8 mouse cellular contexts compared by ENCODE assay signal in genomic region chr17:6650904-6651565, GRCm38 (mm10). TPM values are rescaled to one million over a fixed set of nuclear protein-coding genes. Genes with fewer than 3 reads are reported as not detected.
DNase-seq lines count a peak whose midpoint lies in the region; TF ChIP-seq lines count a peak whose summit lies in the region.
"Not testable (repeated sequence)": the region's sequence is repeated elsewhere in the genome, so short reads cannot be mapped to it uniquely, and the experiment has no call there.
"Had no signal": no experiment of that assay in that cellular context is flagged by ENCODE, and none has a peak within 500 bp of the region (broad histone marks: within the 10 kb centered on the region; RNA-seq: fewer than 3 reads in every experiment).

No protein-coding gene starts in this region.

- peaks cover 0 to 12% of the 10 kb centered on the region in 2 experiments for H3K36me3 ChIP-seq in CH12.LX (replicated peaks in 1 of 2; ENCODE audit: control insufficient read depth in 1 of 2, insufficient read depth in 1 of 2, low read length in 1 of 2)

- not testable (repeated sequence) for TF ChIP-seq POLR2A in CH12.LX (IDR thresholded peaks at IDR 0.05; ENCODE audit: low read depth, low read length)

- not testable (repeated sequence) for TF ChIP-seq CTCF in CH12.LX (conservative IDR thresholded peaks at IDR 0.05 in 1 of 2, IDR thresholded peaks at IDR 0.05 in 1 of 2; ENCODE audit: low read depth in 2 of 2, low read length in 2 of 2)

- H3K27me3 ChIP-seq in CH12.LX (replicated peaks) = not testable (repeated sequence)

- not testable (repeated sequence) for DNase-seq in CH12.LX (ENCODE audit: extremely low read depth)
- DNase-seq in NIH3T3 (ENCODE audit: low read depth) = peak; percentile 9
- peak; percentile 3 for DNase-seq in embryo, embryonic 10 days (ENCODE audit: low spot score)
- peak; percentile 88 for DNase-seq in heart, adult 11 months
- peak; percentile 64 to 82 for DNase-seq in left cerebral cortex, adult 18-20 months (ENCODE audit: low spot score in 2 of 2)
- DNase-seq in right cerebral cortex, adult 18-20 months = peak; percentile 68
- DNase-seq in telencephalon, adult 2 months (ENCODE audit: low read depth, low spot score) = peak; percentile 29

- H3K4me1 ChIP-seq in CH12.LX (ENCODE audit: control insufficient read depth in 1 of 2, insufficient read depth in 2 of 2) = not testable (repeated sequence)

- H3K9me3 ChIP-seq in CH12.LX (replicated peaks; ENCODE audit: low read length) = not testable (repeated sequence)

- TF ChIP-seq RAD21 in CH12.LX (IDR thresholded peaks at IDR 0.05; ENCODE audit: low read depth, low read length) = not testable (repeated sequence)

- not testable (repeated sequence) for H3K79me2 ChIP-seq in CH12.LX (replicated peaks; ENCODE audit: control insufficient read depth, extremely low read depth, insufficient read depth, poor library complexity, severe bottlenecking)

- in situ Hi-C loops in CH12.LX (cut with MboI; ENCODE audit: low pct_ligation_motif_present, low pct_unique_long_range_greater_than_20kb, low sequenced_read_pairs) = not testable (repeated sequence)

- not testable (repeated sequence) for H3K27ac ChIP-seq in CH12.LX (ENCODE audit: insufficient read depth, low read depth)

- dilution Hi-C loops in CH12.LX (cut with MboI; ENCODE audit: extremely low pct_ligation_motif_present, extremely low pct_unique_long_range_greater_than_20kb, low sequenced_read_pairs) = not testable (repeated sequence)

- H3K4me2 ChIP-seq in CH12.LX (ENCODE audit: insufficient read depth, low read depth, poor library complexity, severe bottlenecking) = not testable (repeated sequence)

- not testable (repeated sequence) for H3K9ac ChIP-seq in CH12.LX (ENCODE audit: insufficient read depth, low read depth)

- not testable (repeated sequence) for TF ChIP-seq EP300 in CH12.LX (IDR thresholded peaks at IDR 0.05; ENCODE audit: low read length)

- not testable (repeated sequence) for H3K4me3 ChIP-seq in CH12.LX (replicated peaks in 1 of 3; ENCODE audit: low read depth in 2 of 3, low read length in 2 of 3, poor library complexity in 1 of 3)

TF ChIP-seq in CH12.LX, 34 proteins besides CTCF, POLR2A, EP300 and RAD21:
- 0 out of 2 replicates have a peak, but pooled peaks have one; percentile 9 for TF ChIP-seq MAFK (IDR thresholded peaks at IDR 0.05; ENCODE audit: insufficient replicate concordance, low read length)
TF ChIP-seq in CH12.LX: peak in this region for 1; not testable (repeated sequence) for 33.

RNA-seq across cellular contexts. Expression of gene Dynlt1f, which starts 4.7 kb away (rescaled TPM):
- 197 and 215 TPM in 2 replicates for total RNA-seq in CH12.LX (2012; rRNA removed)
- 332 and 352 TPM in 2 replicates for total RNA-seq in CH12.LX (2014; rRNA removed)
- 126 and 165 TPM in 2 replicates for polyA plus RNA-seq in CH12.LX (2012; ENCODE audit: insufficient read length, low read depth)
- 10 to 100 TPM; 22.7 to 28.9 TPM for total RNA-seq in left cerebral cortex, adult 18-20 months (2021)

RNA-seq across cellular contexts. Expression of gene Sytl3, which starts 7.9 kb away (rescaled TPM):
- total RNA-seq in CH12.LX (2012; rRNA removed) = 39.4 and 73.2 TPM in 2 replicates
- 27.5 and 27.6 TPM in 2 replicates for total RNA-seq in CH12.LX (2014; rRNA removed)
- polyA plus RNA-seq in CH12.LX (2012; ENCODE audit: insufficient read length, low read depth) = 59.3 and 72.3 TPM in 2 replicates
- total RNA-seq in left cerebral cortex, adult 18-20 months (2021) = 1 to 10 TPM in 1 of 2 experiments, under 1 TPM in 1; 0.80 to 1.3 TPM
- polyA plus RNA-seq: G1E had no signal

RNA-seq across cellular contexts. Expression of gene Dynlt1c, which starts 49.6 kb away (rescaled TPM):
- 11.2 and 16.5 TPM in 2 replicates for total RNA-seq in CH12.LX (2012; rRNA removed)
- 11.2 and 14.7 TPM in 2 replicates for total RNA-seq in CH12.LX (2014; rRNA removed)
- polyA plus RNA-seq in CH12.LX (2012; ENCODE audit: insufficient read length, low read depth) = 2.3 and 6.5 TPM in 2 replicates
- 10 to 100 TPM; 17.4 to 22.6 TPM for total RNA-seq in left cerebral cortex, adult 18-20 months (2021)

Comparison
In these comparisons a context has a peak if more than half of its experiments do, and no peak if none do; other contexts are left out.
1. RNA of gene Dynlt1f, which starts 4.7 kb away (total RNA-seq): 197 to 352 TPM in CH12.LX; 22.7 to 28.9 TPM in left cerebral cortex, adult 18-20 months; every median in the first group is over 4 times any median in the second.
2. RNA of gene Sytl3, which starts 7.9 kb away (total RNA-seq): 27.5 to 73.2 TPM in CH12.LX; 0.80 to 1.3 TPM in left cerebral cortex, adult 18-20 months; every median in the first group is over 10 times any median in the second.